Mouse (Mus musculus): ENCODE results near the gene Impg2.

Gene Impg2

GRCm38 (mm10) chr16:56304167-56304566, 100.1 kb downstream of the Impg2 start:
- no peak for DNase-seq

- peak; percentile 28 for DNase-seq
Observed at GRCm38 (mm10) chr16:56307575-56307974, 103.5 kb downstream of the Impg2 start.

GRCm38 (mm10) chr16:56311291-56311690, 107.2 kb downstream of the Impg2 start:
- no peak for DNase-seq

Data from kidney, adult 11 months (tissue).